Mouse (Mus musculus) megakaryocyte, embryonic 14.5 days (primary cell): Measurements from ENCODE around the gene Rpl21.

Source experiments
- FLI1 ChIP-seq: IDR thresholded peaks from 2 replicates; pipeline ENCODE4 v1.6.1; 2012; ENCODE audit warnings: low read length, inconsistent platforms, mixed read lengths
- GATA1 ChIP-seq: IDR thresholded peaks from 3 replicates; pipeline ENCODE4 v1.6.1; 2012; ENCODE audit warnings: mixed read lengths, low read length, inconsistent platforms, borderline replicate concordance

GRCm38 (mm10) chr5:146844945-146845365 is 12.3 kb downstream of the Rpl21 start, which contains the start of gene Rasl11a:
- TF ChIP-seq GATA1 (no peak), FLI1 (no peak)
